Mouse (Mus musculus) liver, adult 2 months (tissue): Measurements from ENCODE around the gene Ier2. TPM values are rescaled to one million over a fixed set of nuclear protein-coding genes. Genes with fewer than 3 reads are reported as not detected.
A peak's percentile ranks its signal among the peaks of the same experiment; 100 is the strongest.

Experiments used
- DNase-seq: peaks from one replicate; pipeline ENCODE4 v3.0.0-alpha.2; 2011; ENCODE audit warnings: low read depth, low spot score; ENCODE audit errors: extremely low read depth
- H3K27ac ChIP-seq: fragments of 200-500 bp; replicated peaks from 2 replicates; pipeline ENCODE4 v1.5.1; 2012; ENCODE audit warnings: low read depth, mild to moderate bottlenecking, control low read depth, inconsistent platforms, low read length; ENCODE audit not compliant: insufficient read depth
- H3K27me3 ChIP-seq: fragments of 200-500 bp; 2 replicates; pipeline ENCODE4 v1.6.1; 2012; ENCODE audit warnings: mild to moderate bottlenecking, moderate library complexity, low read length, inconsistent platforms; ENCODE audit not compliant: control insufficient read depth, insufficient read depth
- H3K36me3 ChIP-seq: fragments of 200-500 bp; 2 replicates; pipeline ENCODE4 v1.6.1; 2012; ENCODE audit warnings: low read length, inconsistent platforms; ENCODE audit not compliant: control insufficient read depth, insufficient read depth
- H3K4me1 ChIP-seq: fragments of 200-500 bp; 2 replicates; pipeline ENCODE4 v1.6.1; 2011; ENCODE audit warnings: low read length; ENCODE audit not compliant: control insufficient read depth, insufficient read depth
- H3K4me3 ChIP-seq: fragments of 200-500 bp; 2 replicates; pipeline ENCODE4 v1.5.1; 2011; ENCODE audit warnings: low read depth, mild to moderate bottlenecking, control low read depth, low read length, moderate library complexity; ENCODE audit not compliant: insufficient read depth
- H3K79me2 ChIP-seq: fragments of 200-500 bp; 2 replicates; pipeline ENCODE4 v1.6.1; 2012; ENCODE audit warnings: inconsistent platforms, mild to moderate bottlenecking, low read length, moderate library complexity; ENCODE audit not compliant: control insufficient read depth, insufficient read depth
- H3K9ac ChIP-seq: fragments of 200-500 bp; 2 replicates; pipeline ENCODE4 v1.6.1; 2012; ENCODE audit warnings: low read depth, mild to moderate bottlenecking, control low read depth, inconsistent platforms, low read length
- CTCF ChIP-seq: fragments of 200-500 bp; IDR thresholded peaks from 2 replicates; pipeline ENCODE4 v1.5.1; 2011; ENCODE audit warnings: low read depth, low read length, control low read depth
- POLR2A ChIP-seq: fragments of 200-500 bp; IDR thresholded peaks from 2 replicates; pipeline ENCODE4 v1.6.1; 2011; ENCODE audit warnings: low read length, control low read depth; ENCODE audit not compliant: insufficient read depth; ENCODE audit errors: extremely low read depth
- WGBS: fragments of 180-500 bp; shearing (Covaris S2); methylation state at CpG from one replicate; pipeline ENCODE4 v1.1.7; 2018; 5-methylcytosine and 5-hydroxymethylcytosine counted together
- polyA plus RNA-seq: library from polyadenylated mRNA; depleted of rRNA; stranded (reverse); fragments of >200 nt; gene quantifications from 2 replicates; pipeline ENCODE4 v1.2.3, GENCODE M21; 2012
- total RNA-seq: library from RNA; depleted of rRNA; stranded (reverse); fragments of >200 nt; gene quantifications from 2 replicates; pipeline ENCODE4 v1.2.3, GENCODE M21; 2014

Gene Ier2
- total and polyA plus RNA-seq, 2 experiments, result 12.0 to 13.1 TPM

GRCm38 (mm10) chr8:84708071-84708541 lies 45.5 kb upstream of the Ier2 start:
- TF ChIP-seq CTCF, result no peak
- TF ChIP-seq POLR2A, result no peak
- H3K79me2 ChIP-seq, result peaks cover 3% of the 10 kb centered on the region; the same call in 1 of the 2 replicates
- no peak for DNase-seq
- WGBS, result 70% methylated on average over 15 of the region's 15 CpGs
- H3K27me3 ChIP-seq, result no peaks in the 10 kb centered on the region
- H3K27ac ChIP-seq, result peak overlapping the region; percentile 97
- H3K4me1 ChIP-seq, result peaks cover 36% of the 10 kb centered on the region
- H3K9ac ChIP-seq, result peak overlapping the region; percentile 69
- H3K4me3 ChIP-seq, result peak overlapping the region; percentile 52; the same call in 1 of the 2 replicates
- H3K36me3 ChIP-seq, result no peaks in the 10 kb centered on the region

GRCm38 (mm10) chr8:84707267-84707883 lies 44.7 kb upstream of the Ier2 start:
- 17% methylated on average over 22 of the region's 22 CpGs for WGBS
- H3K27ac ChIP-seq, result peak overlapping the region; percentile 97
- no peak for TF ChIP-seq CTCF
- TF ChIP-seq POLR2A, result 0 out of 2 replicates have a peak, but pooled peaks have one; percentile 20

GRCm38 (mm10) chr8:84706610-84707266 lies 44.1 kb upstream of the Ier2 start:
- Histone ChIP-seq H3K36me3 (no peaks in the 10 kb centered on the region), H3K4me3 (peak overlapping the region; percentile 71), H3K4me1 (peaks cover 27% of the 10 kb centered on the region), H3K27me3 (no peaks in the 10 kb centered on the region), H3K79me2 (peaks cover 3% of the 10 kb centered on the region; the same call in 1 of the 2 replicates), H3K27ac (peak overlapping the region; percentile 96), H3K9ac (peak overlapping the region; percentile 89)
- WGBS, result 16% methylated on average over 45 of the region's 45 CpGs
- DNase-seq, result peak; percentile 82
- TF ChIP-seq CTCF (no peak), POLR2A (peak; percentile 56; the same call in 1 of the 2 replicates)

More at GRCm38 (mm10) chr8:84707267-84707883, 44.7 kb upstream of the Ier2 start:
- peaks cover 3% of the 10 kb centered on the region; the same call in 1 of the 2 replicates for H3K79me2 ChIP-seq
- H3K4me3 ChIP-seq, result peak overlapping the region; percentile 71
- peak overlapping the region; percentile 89 for H3K9ac ChIP-seq
- DNase-seq, result peak; percentile 91
- H3K36me3 ChIP-seq, result no peaks in the 10 kb centered on the region
- H3K4me1 ChIP-seq, result peaks cover 30% of the 10 kb centered on the region
- no peaks in the 10 kb centered on the region for H3K27me3 ChIP-seq

DNA sequence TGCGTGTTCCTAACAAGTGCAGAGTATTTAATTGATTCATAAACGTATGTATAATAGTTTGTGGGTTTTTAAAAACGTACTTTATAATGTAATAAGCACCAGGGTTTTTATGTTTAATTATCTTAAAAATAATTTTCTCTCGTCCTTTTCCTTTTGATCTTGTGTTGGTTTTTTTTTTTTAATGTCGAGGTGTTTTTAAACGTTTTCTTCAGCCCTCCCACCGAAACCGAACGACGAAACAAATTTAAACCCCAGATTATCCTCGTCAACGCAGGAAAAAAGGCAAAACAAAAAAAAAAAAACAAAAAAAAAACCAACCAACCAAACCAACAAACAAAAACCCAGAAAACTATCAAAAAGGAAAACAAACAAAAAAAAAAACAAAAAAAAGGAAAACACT lies 43.3 kb upstream of the Ier2 start:
- TF ChIP-seq CTCF (no peak), POLR2A (no peak)
- Histone ChIP-seq H3K4me1 (peaks cover 21% of the 10 kb centered on the region), H3K27me3 (no peaks in the 10 kb centered on the region), H3K9ac (peak overlapping the region; percentile 81), H3K4me3 (peak overlapping the region; percentile 71), H3K79me2 (peaks cover 3% of the 10 kb centered on the region; the same call in 1 of the 2 replicates), H3K36me3 (no peaks in the 10 kb centered on the region), H3K27ac (peak overlapping the region; percentile 96; the same call in 1 of the 2 replicates)
- WGBS, result 14% methylated on average over 12 of the region's 12 CpGs
- no peak for DNase-seq

DNA sequence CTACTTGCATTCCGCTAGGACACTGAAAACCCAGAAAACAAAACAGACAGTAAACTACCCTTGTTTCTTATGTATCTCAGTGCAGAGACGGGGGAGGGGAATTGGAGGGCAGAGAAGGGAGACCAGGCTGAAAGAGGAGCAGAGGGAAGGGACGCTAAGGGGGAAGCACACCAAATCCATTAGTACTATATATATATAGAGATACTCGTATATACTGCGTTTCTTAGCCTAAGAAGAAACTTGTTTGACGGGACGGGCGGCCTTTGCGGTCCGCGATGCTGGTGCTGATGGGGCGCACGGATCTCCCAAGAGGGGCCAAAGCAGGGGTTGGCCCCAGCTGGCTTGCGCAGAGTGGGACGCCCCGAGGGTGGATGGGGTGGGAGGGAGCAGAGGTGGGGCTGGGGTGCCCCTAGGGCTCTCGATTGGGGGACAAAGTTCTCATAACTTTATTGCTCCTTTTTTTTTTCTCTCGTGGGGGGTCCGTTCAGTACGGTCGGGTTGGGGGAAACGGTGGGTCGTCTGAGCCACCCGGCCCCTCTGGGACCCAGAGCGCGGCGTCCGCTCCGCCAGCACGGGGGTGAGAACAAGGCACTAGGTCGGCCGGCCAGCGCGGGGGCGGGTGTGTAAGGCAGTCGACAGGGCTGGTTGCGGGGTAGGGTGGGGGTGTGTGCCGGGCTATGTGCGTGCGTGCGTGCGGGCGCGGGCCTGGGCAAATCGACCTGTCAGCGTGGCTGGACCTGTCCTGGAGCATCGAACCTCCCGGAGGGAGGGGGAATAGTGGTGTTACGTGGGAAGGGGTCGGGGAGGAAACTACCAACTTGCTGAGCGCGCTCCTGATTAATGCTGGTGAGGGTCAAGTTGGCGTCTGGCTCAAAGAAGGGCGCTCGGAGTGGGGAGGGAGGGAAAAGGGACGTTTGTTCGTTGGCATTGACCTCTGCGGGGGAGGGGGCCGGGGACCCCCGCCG lies 42.5 kb upstream of the Ier2 start:
- Histone ChIP-seq H3K4me3 (peak overlapping the region; percentile 62), H3K4me1 (peaks cover 18% of the 10 kb centered on the region; the same call in 1 of the 2 replicates)
- 12% methylated on average over 60 of the region's 61 CpGs for whole genome bisulfite sequencing

More for the DNA sequence above, 42.5 kb upstream of the Ier2 start:
- no peak for TF ChIP-seq POLR2A
- no peak for TF ChIP-seq CTCF
- DNase-seq, result no peak
- Histone ChIP-seq H3K27ac (no peak overlapping the region), H3K27me3 (no peaks in the 10 kb centered on the region), H3K9ac (peak overlapping the region; percentile 81), H3K79me2 (peaks cover 3% of the 10 kb centered on the region; the same call in 1 of the 2 replicates), H3K36me3 (no peaks in the 10 kb centered on the region)
